In the genomic region with DNA sequence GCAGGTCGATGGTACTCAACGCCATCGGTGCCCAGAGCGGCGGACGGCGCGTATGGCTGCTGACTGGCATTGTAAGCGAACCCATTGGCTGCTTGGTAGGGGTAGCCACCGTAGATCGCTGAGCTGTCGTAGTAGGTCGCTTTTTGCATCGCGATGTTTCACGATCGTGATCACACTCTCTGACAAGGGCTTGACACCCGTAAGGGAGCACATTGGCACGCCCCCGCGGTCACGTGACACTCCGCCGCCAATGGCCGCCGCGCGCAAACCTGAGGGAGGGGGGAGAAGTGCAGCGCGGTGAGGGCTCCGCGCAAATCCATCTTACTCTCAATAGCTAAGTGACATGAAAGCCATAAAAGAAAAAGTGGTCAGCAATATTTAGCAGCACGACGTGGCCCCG, we compare ENCODE assay signal across 9 mouse cellular contexts. TPM values are rescaled to one million over a fixed set of nuclear protein-coding genes. Genes with fewer than 3 reads are reported as not detected.
A peak's percentile ranks its signal among the peaks of the same experiment; 100 is the strongest.
DNase-seq lines count a peak whose midpoint lies in the region; ATAC-seq and TF ChIP-seq lines count a peak whose summit lies in the region.
"Had no signal": no experiment of that assay in that cellular context is flagged by ENCODE, and none has a peak within 500 bp of the region (broad histone marks: within the 10 kb centered on the region; RNA-seq: fewer than 3 reads in every experiment).

No protein-coding gene starts in this region.

- no peaks in the 10 kb centered on the region for H3K9me3 ChIP-seq in stomach, embryonic 16.5 days (replicated peaks; ENCODE audit: control insufficient read depth, low read length)

- 11% methylated on average over 35 of the region's 35 CpGs for WGBS in lung, adult 2 months
- WGBS in stomach, embryonic 16.5 days, result under 1% methylated on average over 35 of the region's 35 CpGs

- peak overlapping the region; percentile 65 for H3K4me2 ChIP-seq in stomach, embryonic 16.5 days (ENCODE audit: low read depth, low read length)

- peak; percentile 78 for ATAC-seq in stomach, embryonic 16.5 days (ENCODE audit: insufficient read depth, low FRiP score)

- H3K27me3 ChIP-seq in stomach, embryonic 16.5 days (ENCODE audit: control insufficient read depth, insufficient read depth, low read length), result no peaks in the 10 kb centered on the region

- intact Hi-C loops in gastrocnemius, postnatal 14 days (cut with DNase I; ENCODE audit: low total_unique reads), result no loop called here

- DNase-seq in ES-CJ7 (ENCODE audit: low read depth, low spot score), result peak; percentile 99
- peak; percentile 85 to 90 for DNase-seq in adrenal gland, postnatal 4 days (ENCODE audit: low spot score in 2 of 2)
- DNase-seq in gastrocnemius, postnatal 14 days, result peak; percentile 86
- DNase-seq in kidney, adult 18-20 months, result peak; percentile 93
- peak; percentile 79 for DNase-seq in lung, adult 2 months
- no peak for DNase-seq in cerebellum, adult 8-10 months
- DNase-seq in cerebellum, adult 18-20 months, result no peak

- peak overlapping the region; percentile 99 for H3K27ac ChIP-seq in stomach, embryonic 16.5 days (ENCODE audit: low read length)

- H3K4me3 ChIP-seq in lung, adult 2 months (replicated peaks; ENCODE audit: extremely low read depth, low read depth, low read length), result peak overlapping the region; percentile 65
- H3K4me3 ChIP-seq in stomach, embryonic 16.5 days (replicated peaks; ENCODE audit: low read length), result peak overlapping the region; percentile 48

- peak overlapping the region; percentile 81 for H3K9ac ChIP-seq in stomach, embryonic 16.5 days (ENCODE audit: low read length)

- no peaks in the 10 kb centered on the region for H3K36me3 ChIP-seq in stomach, embryonic 16.5 days (ENCODE audit: control insufficient read depth, insufficient read depth, low read length)

- H3K4me1 ChIP-seq in lung, adult 2 months (ENCODE audit: control insufficient read depth, insufficient read depth, low read length), result peaks cover 9% of the 10 kb centered on the region
- H3K4me1 ChIP-seq in stomach, embryonic 16.5 days (ENCODE audit: control insufficient read depth, insufficient read depth, low read length), result peaks cover 28% of the 10 kb centered on the region

- TF ChIP-seq POLR2A in lung, adult 2 months (IDR thresholded peaks at IDR 0.05; ENCODE audit: borderline replicate concordance, extremely low read depth, low read depth, low read length), result peak; percentile 71; the same call in 1 of the 2 replicates

- no peak for TF ChIP-seq CTCF in lung, adult 2 months (IDR thresholded peaks at IDR 0.05; ENCODE audit: insufficient read depth, low read length)

RNA-seq across cellular contexts. Expression of gene 5730596B20Rik, which starts 4.8 kb away (rescaled TPM):
- 1 to 10 TPM; 1.0 to 1.6 TPM for total RNA-seq in adrenal gland, postnatal 4 days (2021)
- total RNA-seq in gastrocnemius, postnatal 14 days (2021), result under 1 TPM; 0.08 to 0.11 TPM
- polyA plus RNA-seq in lung, adult 2 months (2012; rRNA removed), result 0.26 and 0.31 TPM in 2 replicates
- 2.1 and 2.6 TPM in 2 replicates for polyA plus RNA-seq in stomach, embryonic 16.5 days (2015; fragmentation: Nextera tagmentation; extraction: Ambion mirVana)
- total RNA-seq: neutrophil, adult 5-6 weeks had no signal

RNA-seq across cellular contexts. Expression of gene Hoxa2, which starts 7.9 kb away (rescaled TPM):
- total RNA-seq in adrenal gland, postnatal 4 days (2021), result 1 to 10 TPM; 5.3 to 6.2 TPM
- total RNA-seq in gastrocnemius, postnatal 14 days (2021), result under 1 TPM; 0.78 to 0.86 TPM
- polyA plus RNA-seq in lung, adult 2 months (2012; rRNA removed), result 4.2 and 4.7 TPM in 2 replicates
- polyA plus RNA-seq in stomach, embryonic 16.5 days (2015; fragmentation: Nextera tagmentation; extraction: Ambion mirVana), result 7.4 and 8.5 TPM in 2 replicates
- total RNA-seq: neutrophil, adult 5-6 weeks had no signal

RNA-seq across cellular contexts. Expression of gene Hoxa1, which starts 14.4 kb away (rescaled TPM):
- total RNA-seq in adrenal gland, postnatal 4 days (2021), result 1 to 10 TPM; 1.2 to 1.4 TPM
- total RNA-seq in gastrocnemius, postnatal 14 days (2021), result under 1 TPM; 0.16 to 0.20 TPM
- 1.4 and 1.9 TPM in 2 replicates for polyA plus RNA-seq in lung, adult 2 months (2012; rRNA removed)
- polyA plus RNA-seq in stomach, embryonic 16.5 days (2015; fragmentation: Nextera tagmentation; extraction: Ambion mirVana), result 1.4 and 1.5 TPM in 2 replicates
- total RNA-seq: neutrophil, adult 5-6 weeks had no signal

RNA-seq across cellular contexts. Expression of gene Hoxa4, which starts 19.1 kb away (rescaled TPM):
- 1 to 10 TPM; 6.5 to 7.3 TPM for total RNA-seq in adrenal gland, postnatal 4 days (2021)
- total RNA-seq in gastrocnemius, postnatal 14 days (2021), result 1 to 10 TPM; 4.1 to 4.9 TPM
- 5.7 and 8.4 TPM in 2 replicates for polyA plus RNA-seq in lung, adult 2 months (2012; rRNA removed)
- 2.5 and 2.8 TPM in 2 replicates for polyA plus RNA-seq in stomach, embryonic 16.5 days (2015; fragmentation: Nextera tagmentation; extraction: Ambion mirVana)
- total RNA-seq: neutrophil, adult 5-6 weeks had no signal

RNA-seq across cellular contexts. Expression of gene Hoxa5, which starts 31.9 kb away (rescaled TPM):
- 10 to 100 TPM; 25.9 TPM for total RNA-seq in adrenal gland, postnatal 4 days (2021)
- total RNA-seq in gastrocnemius, postnatal 14 days (2021), result 1 to 10 TPM; 1.9 to 2.5 TPM
- polyA plus RNA-seq in lung, adult 2 months (2012; rRNA removed), result 29.1 and 46.9 TPM in 2 replicates
- polyA plus RNA-seq in stomach, embryonic 16.5 days (2015; fragmentation: Nextera tagmentation; extraction: Ambion mirVana), result 8.8 and 11.0 TPM in 2 replicates
- total RNA-seq: neutrophil, adult 5-6 weeks had no signal

Comparison
In these comparisons a context has a peak if more than half of its experiments do, and no peak if none do; other contexts are left out.
1. DNase-seq: peak in ES-CJ7 (single experiment), adrenal gland, postnatal 4 days (2 of 2), gastrocnemius, postnatal 14 days (single experiment), kidney, adult 18-20 months (single experiment) and lung, adult 2 months (single experiment); none in cerebellum, adult 8-10 months (single experiment) and cerebellum, adult 18-20 months (0 of 2).